Mouse (Mus musculus): ENCODE measurements around the gene Lrsam1. TPM values are rescaled to one million over a fixed set of nuclear protein-coding genes. Genes with fewer than 3 reads are reported as not detected.

Gene Lrsam1
- total and polyA plus RNA-seq, 3 experiments: 5.0 to 12.8 (median 9.5) TPM

DNA sequence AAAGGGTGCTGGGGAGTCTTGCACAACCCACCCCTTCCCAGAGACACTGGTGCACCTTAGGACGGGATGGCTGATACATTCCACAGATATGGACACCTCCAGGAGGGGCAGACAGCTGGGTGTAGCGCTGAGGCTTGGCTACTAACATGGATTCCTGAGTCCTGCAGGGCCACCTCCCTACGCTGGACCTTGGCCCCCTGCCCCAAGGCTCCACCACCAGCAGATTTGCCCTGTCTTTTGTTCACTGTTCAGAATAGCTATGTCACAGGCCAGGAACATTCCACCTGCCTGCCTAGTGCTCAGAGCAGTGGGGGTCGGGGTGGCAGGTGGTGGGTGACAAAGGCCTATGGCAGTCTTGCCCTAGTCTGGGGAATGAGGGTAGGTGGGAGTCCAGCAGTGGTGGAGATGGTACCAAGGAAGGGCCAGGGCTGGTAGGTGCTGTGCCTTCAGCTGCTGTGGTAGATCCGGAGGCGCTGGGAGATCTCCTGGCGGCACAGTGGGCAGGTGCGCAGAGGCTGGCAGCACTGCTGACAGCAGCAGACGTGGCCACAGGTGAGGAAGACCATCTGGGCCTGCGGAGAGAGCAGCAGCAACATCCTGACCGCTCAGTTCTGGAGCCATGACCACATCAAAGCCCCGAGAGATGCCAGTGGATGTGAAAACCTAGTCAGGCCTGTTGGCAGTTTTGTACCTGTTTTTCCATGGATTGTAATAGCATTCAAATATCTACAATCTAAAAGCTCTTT is 34.9 kb downstream of the Lrsam1 start:
- Histone ChIP-seq H3K4me3 (ENCODE audit: low read depth, low read length) (no peak overlapping the region), H3K9me3 (replicated peaks) (no peaks in the 10 kb centered on the region), H3K27me3 (ENCODE audit: insufficient read depth, low read length) (peaks cover 15% of the 10 kb centered on the region), H3K36me3 (replicated peaks) (peaks cover 36% of the 10 kb centered on the region), H3K4me1 (ENCODE audit: insufficient read depth, low read depth, low read length) (no peaks in the 10 kb centered on the region)
- TF ChIP-seq GATA2 (IDR thresholded peaks at IDR 0.05; ENCODE audit: borderline replicate concordance, low read depth, low read length) (no peak), CTCF (IDR thresholded peaks at IDR 0.05; ENCODE audit: low read depth, low read length) (no peak), TAL1 (conservative IDR thresholded peaks at IDR 0.05; ENCODE audit: low read depth, low read length) (no peak), POLR2AphosphoS5 (IDR thresholded peaks at IDR 0.05; ENCODE audit: insufficient replicate concordance, low read depth, low read length) (no peak)
- ATAC-seq (ENCODE audit: extremely low read depth, insufficient number of reproducible peaks, low FRiP score, poor library complexity, severe bottlenecking): no peak
- no peak for DNase-seq (ENCODE audit: low spot score)

DNA sequence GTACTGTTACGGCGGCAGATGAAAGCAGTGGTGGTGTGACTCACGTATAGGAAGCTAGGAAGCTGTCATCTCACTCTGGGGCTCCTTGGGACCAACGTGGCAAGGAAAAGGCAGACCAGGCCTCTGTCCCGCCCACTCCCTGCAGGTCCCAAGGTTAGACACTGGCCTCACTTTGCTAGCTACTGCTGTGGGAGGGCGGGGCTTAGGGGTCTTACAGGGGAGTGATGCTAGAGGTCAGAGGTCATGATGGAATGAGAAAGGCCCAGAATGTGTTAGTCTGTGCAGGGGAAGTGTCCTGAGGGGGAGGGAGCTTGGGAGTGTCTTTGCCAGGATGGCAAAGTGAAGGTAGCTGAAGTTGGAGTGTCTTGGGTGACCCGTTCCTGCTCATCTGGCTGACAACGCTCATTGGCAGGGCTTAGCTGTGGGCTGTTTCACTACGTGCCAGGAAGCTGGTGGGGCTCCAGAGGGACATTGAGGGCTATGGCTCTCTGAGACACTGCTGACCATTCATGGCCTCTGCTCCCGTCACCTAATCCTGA is 37.0 kb downstream of the Lrsam1 start:
- Histone ChIP-seq H3K36me3 (replicated peaks) (peaks cover 27% of the 10 kb centered on the region), H3K4me1 (ENCODE audit: insufficient read depth, low read depth, low read length) (no peaks in the 10 kb centered on the region; the same call in 1 of the 2 replicates), H3K9me3 (replicated peaks) (no peaks in the 10 kb centered on the region), H3K27me3 (ENCODE audit: insufficient read depth, low read length) (peaks cover 32% of the 10 kb centered on the region), H3K4me3 (ENCODE audit: low read depth, low read length) (no peak overlapping the region)
- no peak for TF ChIP-seq TAL1 (conservative IDR thresholded peaks at IDR 0.05; ENCODE audit: low read depth, low read length)
- no peak for TF ChIP-seq POLR2AphosphoS5 (IDR thresholded peaks at IDR 0.05; ENCODE audit: insufficient replicate concordance, low read depth, low read length)
- no peak for TF ChIP-seq CTCF (IDR thresholded peaks at IDR 0.05; ENCODE audit: low read depth, low read length)
- TF ChIP-seq GATA1 (IDR thresholded peaks at IDR 0.05; ENCODE audit: borderline replicate concordance, low read length): no peak
- TF ChIP-seq GATA2 (IDR thresholded peaks at IDR 0.05; ENCODE audit: borderline replicate concordance, low read depth, low read length): no peak
- DNase-seq (ENCODE audit: low spot score) (no peak), ATAC-seq (ENCODE audit: extremely low read depth, insufficient number of reproducible peaks, low FRiP score, poor library complexity, severe bottlenecking) (no peak)

DNA sequence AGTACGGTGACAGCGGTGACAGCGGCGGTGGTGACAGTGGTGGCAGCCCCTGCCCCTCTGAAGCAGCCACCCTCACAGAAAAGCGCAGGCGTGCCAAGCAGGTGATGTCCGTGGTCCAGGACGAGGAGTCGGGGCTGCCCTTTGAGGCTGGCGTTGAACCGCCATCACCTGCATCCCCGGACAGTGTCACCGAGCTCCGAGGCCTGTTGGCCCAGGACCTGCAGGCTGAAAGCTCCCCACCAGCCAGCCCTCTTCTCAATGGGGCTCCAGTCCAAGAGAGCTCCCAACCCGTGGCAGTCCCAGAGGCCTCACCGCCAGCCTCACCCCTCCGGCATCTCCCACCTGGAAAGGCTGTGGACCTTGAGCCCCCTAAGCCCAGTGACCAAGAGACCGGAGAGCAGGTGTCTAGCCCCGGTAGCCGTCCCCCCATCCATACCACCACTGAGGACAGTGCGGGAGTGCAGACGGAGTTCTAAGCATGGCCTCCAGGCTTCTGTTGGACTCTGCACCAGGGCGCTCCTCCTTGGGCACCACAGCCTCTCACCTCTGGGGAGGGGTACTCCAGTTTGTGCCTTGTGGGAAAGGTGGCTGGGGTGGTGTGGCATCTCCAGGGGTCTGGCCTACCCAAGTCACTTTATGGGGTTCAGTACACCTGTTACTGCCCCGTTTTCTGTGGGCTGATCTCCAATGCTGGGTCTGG is 37.7 kb downstream of the Lrsam1 start:
- DNase-seq (ENCODE audit: low spot score) (no peak), ATAC-seq (ENCODE audit: extremely low read depth, insufficient number of reproducible peaks, low FRiP score, poor library complexity, severe bottlenecking) (no peak)
- Histone ChIP-seq H3K9me3 (replicated peaks) (no peaks in the 10 kb centered on the region), H3K4me3 (ENCODE audit: low read depth, low read length) (no peak overlapping the region), H3K36me3 (replicated peaks) (peaks cover 20% of the 10 kb centered on the region), H3K27me3 (ENCODE audit: insufficient read depth, low read length) (peaks cover 39% of the 10 kb centered on the region), H3K4me1 (ENCODE audit: insufficient read depth, low read depth, low read length) (no peaks in the 10 kb centered on the region; the same call in 1 of the 2 replicates)
- TF ChIP-seq CTCF (IDR thresholded peaks at IDR 0.05; ENCODE audit: low read depth, low read length): no peak
- TF ChIP-seq GATA2 (IDR thresholded peaks at IDR 0.05; ENCODE audit: borderline replicate concordance, low read depth, low read length): no peak
- TF ChIP-seq POLR2AphosphoS5 (IDR thresholded peaks at IDR 0.05; ENCODE audit: insufficient replicate concordance, low read depth, low read length): no peak
- no peak for TF ChIP-seq GATA1 (IDR thresholded peaks at IDR 0.05; ENCODE audit: borderline replicate concordance, low read length)
- no peak for TF ChIP-seq TAL1 (conservative IDR thresholded peaks at IDR 0.05; ENCODE audit: low read depth, low read length)

DNA sequence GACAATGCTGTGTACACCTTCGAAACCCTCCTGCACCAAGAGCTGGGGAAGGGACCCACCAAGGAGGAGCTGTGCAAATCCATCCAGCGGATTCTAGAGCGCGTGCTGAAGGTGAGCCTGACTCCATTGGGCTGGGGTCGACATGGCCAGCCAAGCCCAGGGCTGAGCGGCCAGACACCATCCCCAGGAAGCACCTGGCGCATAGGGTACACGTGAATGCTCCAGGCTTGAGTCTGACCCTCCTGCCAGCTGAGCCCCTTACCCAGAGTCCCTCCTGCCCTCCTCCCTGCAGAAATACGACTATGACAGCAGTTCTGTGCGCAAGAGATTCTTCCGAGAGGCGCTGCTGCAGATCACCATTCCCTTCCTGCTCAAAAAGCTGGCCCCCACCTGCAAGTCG is 38.9 kb downstream of the Lrsam1 start:
- DNase-seq (ENCODE audit: low spot score): no peak
- ATAC-seq (ENCODE audit: extremely low read depth, insufficient number of reproducible peaks, low FRiP score, poor library complexity, severe bottlenecking): no peak
- Histone ChIP-seq H3K4me1 (ENCODE audit: insufficient read depth, low read depth, low read length) (peaks cover 4% of the 10 kb centered on the region), H3K36me3 (replicated peaks) (peaks cover 10% of the 10 kb centered on the region), H3K4me3 (ENCODE audit: low read depth, low read length) (no peak overlapping the region), H3K9me3 (replicated peaks) (no peaks in the 10 kb centered on the region), H3K27me3 (ENCODE audit: insufficient read depth, low read length) (peaks cover 44% of the 10 kb centered on the region)
- TF ChIP-seq POLR2AphosphoS5 (IDR thresholded peaks at IDR 0.05; ENCODE audit: insufficient replicate concordance, low read depth, low read length): no peak
- TF ChIP-seq TAL1 (conservative IDR thresholded peaks at IDR 0.05; ENCODE audit: low read depth, low read length): no peak
- no peak for TF ChIP-seq GATA2 (IDR thresholded peaks at IDR 0.05; ENCODE audit: borderline replicate concordance, low read depth, low read length)

DNA sequence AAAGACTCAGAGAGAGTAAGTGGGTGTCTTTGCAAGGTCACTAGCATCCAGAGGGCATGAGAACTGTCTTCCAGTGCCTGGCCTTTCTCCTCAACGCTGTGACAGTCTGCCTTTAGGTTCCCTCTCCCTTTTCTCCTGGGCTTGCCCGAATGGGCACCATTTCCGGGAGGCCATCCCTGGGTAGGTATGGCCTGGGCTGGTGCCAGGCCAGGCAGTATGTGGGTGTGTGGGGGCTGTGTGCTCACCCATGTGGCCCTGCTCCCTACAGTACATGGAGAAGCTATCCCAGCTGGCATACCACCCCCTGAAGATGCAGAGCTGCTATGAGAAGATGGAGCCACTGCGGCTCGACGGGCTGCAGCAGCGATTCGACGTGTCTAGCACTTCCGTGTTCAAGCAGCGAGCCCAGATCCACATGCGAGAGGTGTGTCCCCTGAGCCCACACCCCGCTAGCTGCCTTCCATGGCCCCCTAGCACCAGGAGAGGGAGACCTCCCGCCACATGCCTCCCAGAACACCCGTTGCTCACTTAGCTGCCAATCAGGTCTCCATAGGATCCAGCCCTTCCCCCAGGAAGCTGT is 39.5 kb downstream of the Lrsam1 start:
- no peak for TF ChIP-seq GATA2 (IDR thresholded peaks at IDR 0.05; ENCODE audit: borderline replicate concordance, low read depth, low read length)
- no peak for TF ChIP-seq GATA1 (IDR thresholded peaks at IDR 0.05; ENCODE audit: borderline replicate concordance, low read length)
- TF ChIP-seq TAL1 (conservative IDR thresholded peaks at IDR 0.05; ENCODE audit: low read depth, low read length): no peak
- TF ChIP-seq CTCF (IDR thresholded peaks at IDR 0.05; ENCODE audit: low read depth, low read length): no peak
- TF ChIP-seq POLR2AphosphoS5 (IDR thresholded peaks at IDR 0.05; ENCODE audit: insufficient replicate concordance, low read depth, low read length): no peak
- Histone ChIP-seq H3K4me3 (ENCODE audit: low read depth, low read length) (no peak overlapping the region), H3K9me3 (replicated peaks) (no peaks in the 10 kb centered on the region), H3K27me3 (ENCODE audit: insufficient read depth, low read length) (peaks cover 47% of the 10 kb centered on the region), H3K4me1 (ENCODE audit: insufficient read depth, low read depth, low read length) (peaks cover 10% of the 10 kb centered on the region), H3K36me3 (replicated peaks) (peaks cover 4% of the 10 kb centered on the region)
- no peak for ATAC-seq (ENCODE audit: extremely low read depth, insufficient number of reproducible peaks, low FRiP score, poor library complexity, severe bottlenecking)
- DNase-seq (ENCODE audit: low spot score): no peak

DNA sequence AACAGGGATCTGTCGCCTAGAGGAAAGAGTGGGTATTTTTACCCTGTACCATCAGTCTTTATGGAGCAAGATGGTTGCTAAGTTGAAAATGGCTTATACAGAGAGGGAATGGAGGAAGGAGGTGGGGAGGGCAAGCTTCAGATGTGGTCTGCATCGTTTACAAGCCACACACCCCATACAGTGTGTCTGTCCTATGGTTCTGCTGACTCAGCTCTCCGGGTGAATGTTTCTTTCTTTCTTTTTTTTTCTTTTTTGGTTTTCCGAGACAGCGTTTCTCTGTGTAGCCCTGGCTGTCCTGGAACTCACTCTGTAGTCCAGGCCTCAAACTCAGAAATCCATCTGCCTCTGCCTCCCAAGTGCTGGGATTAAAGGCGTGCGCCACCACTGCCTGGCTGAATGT is 40.2 kb downstream of the Lrsam1 start:
- Histone ChIP-seq H3K27me3 (ENCODE audit: insufficient read depth, low read length) (peaks cover 47% of the 10 kb centered on the region), H3K4me1 (ENCODE audit: insufficient read depth, low read depth, low read length) (peaks cover 10% of the 10 kb centered on the region), H3K4me3 (ENCODE audit: low read depth, low read length) (no peak overlapping the region), H3K9me3 (replicated peaks) (no peaks in the 10 kb centered on the region), H3K36me3 (replicated peaks) (no peaks in the 10 kb centered on the region)
- TF ChIP-seq GATA2 (IDR thresholded peaks at IDR 0.05; ENCODE audit: borderline replicate concordance, low read depth, low read length) (no peak), CTCF (IDR thresholded peaks at IDR 0.05; ENCODE audit: low read depth, low read length) (no peak), POLR2AphosphoS5 (IDR thresholded peaks at IDR 0.05; ENCODE audit: insufficient replicate concordance, low read depth, low read length) (no peak)
- ATAC-seq (ENCODE audit: extremely low read depth, insufficient number of reproducible peaks, low FRiP score, poor library complexity, severe bottlenecking) (no peak), DNase-seq (ENCODE audit: low spot score) (no peak)
